ENCODE assay signal across 20 mouse cellular contexts in genomic region chr13:11903272-11903671, GRCm38 (mm10).
DNase-seq lines count a peak whose midpoint lies in the region; ATAC-seq and TF ChIP-seq lines count a peak whose summit lies in the region.
"Had no signal": no experiment of that assay in that cellular context is flagged by ENCODE, and none has a peak within 500 bp of the region (broad histone marks: within the 10 kb centered on the region; RNA-seq: fewer than 3 reads in every experiment).

No protein-coding gene starts in this region.

- peak overlapping the region; percentile 17; the same call in 1 of the 2 replicates for H3K4me2 ChIP-seq in hindbrain, embryonic 12.5 days (replicated peaks)
- no peak overlapping the region for H3K4me2 ChIP-seq in hindbrain, embryonic 11.5 days (replicated peaks; ENCODE audit: low read depth, low read length)
- H3K4me2 ChIP-seq in midbrain, embryonic 13.5 days (replicated peaks) = peak overlapping the region; percentile 9; the same call in 1 of the 2 replicates
- no peak overlapping the region for H3K4me2 ChIP-seq in midbrain, postnatal 0 days (ENCODE audit: low read depth, low read length, poor library complexity, severe bottlenecking)
- H3K4me2 ChIP-seq in forebrain, embryonic 16.5 days (ENCODE audit: low read length) = peak overlapping the region; percentile 30
- H3K4me2 ChIP-seq: embryonic facial prominence, embryonic 15.5 days; heart, embryonic 11.5 days had no signal

- no peak overlapping the region for H3K27ac ChIP-seq in hindbrain, embryonic 12.5 days
- no peak overlapping the region for H3K27ac ChIP-seq in hindbrain, embryonic 11.5 days (ENCODE audit: low read depth, low read length)
- no peak overlapping the region for H3K27ac ChIP-seq in midbrain, embryonic 13.5 days
- no peak overlapping the region for H3K27ac ChIP-seq in midbrain, postnatal 0 days (ENCODE audit: low read depth, low read length)
- no peak overlapping the region for H3K27ac ChIP-seq in forebrain, embryonic 16.5 days (ENCODE audit: low read length)
- H3K27ac ChIP-seq: embryonic facial prominence, embryonic 15.5 days; limb, embryonic 10.5 days had no signal

- WGBS in hindbrain, embryonic 12.5 days = 38% methylated on average over 9 of the region's 9 CpGs
- 44% methylated on average over 9 of the region's 9 CpGs for WGBS in hindbrain, embryonic 11.5 days
- WGBS in midbrain, embryonic 13.5 days = 31% methylated on average over 9 of the region's 9 CpGs
- WGBS in midbrain, postnatal 0 days = 45% methylated on average over 9 of the region's 9 CpGs
- WGBS in forebrain, embryonic 16.5 days = 6% methylated on average over 9 of the region's 9 CpGs

- DNase-seq in hindbrain, embryonic 11.5 days (ENCODE audit: low spot score) = no peak
- DNase-seq in midbrain, postnatal 0 days (ENCODE audit: low spot score) = no peak
- peak; percentile 37 for DNase-seq in retina, postnatal 1 day
- no peak for DNase-seq in lung, postnatal 25 days (ENCODE audit: low spot score)
- DNase-seq in gastrocnemius, adult 8-10 months (ENCODE audit: low spot score in 2 of 2) = no peak
- DNase-seq: adrenal gland, postnatal 14 days; cerebellum, adult 11-12 months; heart, postnatal 10 days; kidney, postnatal 25 days; liver, postnatal 0 days; lung, postnatal 14 days; thymus, postnatal 25 days had no signal

- no peak overlapping the region for H3K9ac ChIP-seq in hindbrain, embryonic 12.5 days
- H3K9ac ChIP-seq in hindbrain, embryonic 11.5 days (ENCODE audit: low read depth, low read length) = no peak overlapping the region
- no peak overlapping the region for H3K9ac ChIP-seq in midbrain, embryonic 13.5 days (replicated peaks)
- H3K9ac ChIP-seq in midbrain, postnatal 0 days (replicated peaks; ENCODE audit: low read length, poor library complexity, severe bottlenecking) = no peak overlapping the region
- H3K9ac ChIP-seq in forebrain, embryonic 16.5 days (replicated peaks; ENCODE audit: low read depth, low read length) = 0 out of 2 replicates have a peak overlapping the region, but pooled peaks have one; percentile 25
- H3K9ac ChIP-seq: embryonic facial prominence, embryonic 15.5 days; liver, postnatal 0 days had no signal

- H3K4me3 ChIP-seq in hindbrain, embryonic 12.5 days = no peak overlapping the region
- H3K4me3 ChIP-seq in hindbrain, embryonic 11.5 days (ENCODE audit: low read depth, low read length) = no peak overlapping the region
- no peak overlapping the region for H3K4me3 ChIP-seq in midbrain, embryonic 13.5 days (replicated peaks)
- no peak overlapping the region for H3K4me3 ChIP-seq in midbrain, postnatal 0 days (ENCODE audit: low read depth, low read length)
- 0 out of 2 replicates have a peak overlapping the region, but pooled peaks have one; percentile 8 for H3K4me3 ChIP-seq in forebrain, embryonic 16.5 days (replicated peaks; ENCODE audit: low read length)
- H3K4me3 ChIP-seq: embryonic facial prominence, embryonic 15.5 days; limb, embryonic 10.5 days; megakaryocyte, embryonic 14.5 days had no signal

- no peaks in the 10 kb centered on the region for H3K36me3 ChIP-seq in hindbrain, embryonic 12.5 days
- H3K36me3 ChIP-seq in hindbrain, embryonic 11.5 days (ENCODE audit: control insufficient read depth, insufficient read depth, low read length) = no peaks in the 10 kb centered on the region
- H3K36me3 ChIP-seq in midbrain, embryonic 13.5 days = no peaks in the 10 kb centered on the region
- H3K36me3 ChIP-seq in midbrain, postnatal 0 days (ENCODE audit: insufficient read depth, low read length) = no peaks in the 10 kb centered on the region
- no peaks in the 10 kb centered on the region for H3K36me3 ChIP-seq in forebrain, embryonic 16.5 days (ENCODE audit: control insufficient read depth, insufficient read depth)
- H3K36me3 ChIP-seq: embryonic facial prominence, embryonic 15.5 days; limb, embryonic 10.5 days had no signal

- ATAC-seq in hindbrain, embryonic 12.5 days (ENCODE audit: low FRiP score) = no peak
- ATAC-seq in hindbrain, embryonic 11.5 days (ENCODE audit: low FRiP score) = no peak
- no peak for ATAC-seq in midbrain, embryonic 13.5 days
- no peak for ATAC-seq in midbrain, postnatal 0 days (ENCODE audit: low FRiP score)
- ATAC-seq in forebrain, embryonic 16.5 days = no peak
- ATAC-seq: activated CD4-positive, CD25-positive, alpha-beta regulatory T cell, adult 4 months; liver, postnatal 0 days had no signal

- H3K27me3 ChIP-seq in hindbrain, embryonic 12.5 days = no peaks in the 10 kb centered on the region
- no peaks in the 10 kb centered on the region for H3K27me3 ChIP-seq in hindbrain, embryonic 11.5 days (ENCODE audit: control insufficient read depth, insufficient read depth, low read length)
- H3K27me3 ChIP-seq in midbrain, embryonic 13.5 days = no peaks in the 10 kb centered on the region
- H3K27me3 ChIP-seq in midbrain, postnatal 0 days (ENCODE audit: insufficient read depth, low read length) = no peaks in the 10 kb centered on the region
- H3K27me3 ChIP-seq in forebrain, embryonic 16.5 days (replicated peaks; ENCODE audit: control insufficient read depth, insufficient read depth, low read length) = no peaks in the 10 kb centered on the region
- H3K27me3 ChIP-seq: embryonic facial prominence, embryonic 15.5 days; megakaryocyte, embryonic 14.5 days had no signal

- TF ChIP-seq CTCF in midbrain, postnatal 0 days (IDR thresholded peaks at IDR 0.05) = no peak

- H3K9me3 ChIP-seq in hindbrain, embryonic 12.5 days (replicated peaks) = no peaks in the 10 kb centered on the region
- H3K9me3 ChIP-seq in hindbrain, embryonic 11.5 days (ENCODE audit: control insufficient read depth, low read length) = no peaks in the 10 kb centered on the region
- no peaks in the 10 kb centered on the region for H3K9me3 ChIP-seq in midbrain, embryonic 13.5 days
- no peaks in the 10 kb centered on the region for H3K9me3 ChIP-seq in midbrain, postnatal 0 days (ENCODE audit: low read length)
- no peaks in the 10 kb centered on the region for H3K9me3 ChIP-seq in forebrain, embryonic 16.5 days (ENCODE audit: control insufficient read depth, low read length)
- H3K9me3 ChIP-seq: embryonic facial prominence, embryonic 15.5 days; limb, embryonic 10.5 days; megakaryocyte, embryonic 14.5 days had no signal

- peaks cover 3% of the 10 kb centered on the region; the same call in 1 of the 2 replicates for H3K4me1 ChIP-seq in hindbrain, embryonic 12.5 days
- no peaks in the 10 kb centered on the region for H3K4me1 ChIP-seq in hindbrain, embryonic 11.5 days (replicated peaks; ENCODE audit: control insufficient read depth, insufficient read depth, low read length)
- peaks cover 4% of the 10 kb centered on the region; the same call in 1 of the 2 replicates for H3K4me1 ChIP-seq in midbrain, embryonic 13.5 days (replicated peaks)
- H3K4me1 ChIP-seq in midbrain, postnatal 0 days (ENCODE audit: insufficient read depth, low read length) = no peaks in the 10 kb centered on the region
- peaks cover 8% of the 10 kb centered on the region for H3K4me1 ChIP-seq in forebrain, embryonic 16.5 days (replicated peaks; ENCODE audit: control insufficient read depth, insufficient read depth, low read length)
- H3K4me1 ChIP-seq: embryonic facial prominence, embryonic 15.5 days; limb, embryonic 10.5 days; megakaryocyte, embryonic 14.5 days had no signal

Comparison
In these comparisons a context has a peak if more than half of its experiments do, and no peak if none do; other contexts are left out.
1. H3K4me2 ChIP-seq: peak in hindbrain, embryonic 12.5 days (single experiment), midbrain, embryonic 13.5 days (single experiment) and forebrain, embryonic 16.5 days (single experiment); none in hindbrain, embryonic 11.5 days (single experiment) and midbrain, postnatal 0 days (single experiment).